Comparison of ENCODE assay signal across 8 mouse cellular contexts in genomic region chr10:100588932-100589388, GRCm38 (mm10). TPM values are rescaled to one million over a fixed set of nuclear protein-coding genes. Genes with fewer than 3 reads are reported as not detected.
DNase-seq lines count a peak whose midpoint lies in the region; ATAC-seq lines count a peak whose summit lies in the region.

No protein-coding gene starts in this region.

- H3K27me3 ChIP-seq in intestine, embryonic 14.5 days (replicated peaks; ENCODE audit: control insufficient read depth, insufficient read depth, low read length), result no peaks in the 10 kb centered on the region

- H3K4me1 ChIP-seq in intestine, embryonic 14.5 days (replicated peaks; ENCODE audit: control insufficient read depth, insufficient read depth, low read length), result no peaks in the 10 kb centered on the region

- H3K4me2 ChIP-seq in intestine, embryonic 14.5 days (ENCODE audit: low read length), result peak overlapping the region; percentile 72

- peak overlapping the region; percentile 62 for H3K9ac ChIP-seq in intestine, embryonic 14.5 days (ENCODE audit: low read length)

- WGBS in intestine, embryonic 14.5 days, result under 1% methylated on average over 31 of the region's 31 CpGs

- peak; percentile 92 for DNase-seq in adrenal gland, adult 2 months
- peak; percentile 94 for DNase-seq in embryo, embryonic 11 days
- DNase-seq in gastrocnemius, postnatal 25 days, result peak; percentile 82
- DNase-seq in intestine, embryonic 14.5 days (ENCODE audit: low spot score), result peak; percentile 92
- DNase-seq in left cerebral cortex, postnatal 10 days (ENCODE audit: extremely low spot score in 1 of 2, low spot score in 2 of 2), result peak; percentile 90 to 93
- peak; percentile 96 to 97 for DNase-seq in right cerebral cortex, postnatal 10 days (ENCODE audit: low spot score in 2 of 2)
- peak; percentile 91 for DNase-seq in urinary bladder, postnatal 14 days (ENCODE audit: low spot score)

- H3K4me3 ChIP-seq in intestine, embryonic 14.5 days (ENCODE audit: low read depth, low read length), result peak overlapping the region; percentile 72

- no peaks in the 10 kb centered on the region for H3K9me3 ChIP-seq in intestine, embryonic 14.5 days (ENCODE audit: control insufficient read depth, low read length)

- peak; percentile 99 for ATAC-seq in intestine, embryonic 14.5 days (replicated peaks; ENCODE audit: low FRiP score, low TSS enrichment, low read depth)
- peak; percentile 99 for ATAC-seq in megakaryocyte progenitor cell, adult 5-6 weeks (replicated peaks; ENCODE audit: poor library complexity)

- no peak overlapping the region for H3K27ac ChIP-seq in intestine, embryonic 14.5 days (ENCODE audit: low read depth)

- no peaks in the 10 kb centered on the region for H3K36me3 ChIP-seq in intestine, embryonic 14.5 days (ENCODE audit: control insufficient read depth, insufficient read depth, low read length)

- intact Hi-C loops in left cerebral cortex, postnatal 10 days (cut with DNase I), result no loop called here

RNA-seq across cellular contexts. Expression of gene 4930430F08Rik, which starts 1.3 kb away (rescaled TPM):
- total RNA-seq in adrenal gland, adult 2 months (2021), result 10 to 100 TPM; 10.3 to 16.4 TPM
- 14.5 and 15.4 TPM in 2 replicates for polyA plus RNA-seq in adrenal gland, adult 2 months (2012; rRNA removed)
- 1 to 10 TPM; 5.4 to 7.7 TPM for total RNA-seq in gastrocnemius, postnatal 25 days (2021)
- polyA plus RNA-seq in intestine, embryonic 14.5 days (2014; fragmentation: Nextera tagmentation; extraction: Ambion mirVana), result 7.7 and 9.9 TPM in 2 replicates
- total RNA-seq in left cerebral cortex, postnatal 10 days (2021), result 10 to 100 TPM; 22.2 to 25.2 TPM
- total RNA-seq in megakaryocyte progenitor cell, adult 5-6 weeks (2015), result 11.4 and 13.3 TPM in 2 replicates
- total RNA-seq in megakaryocyte progenitor cell, adult 5-6 weeks (2017), result 11.6 and 12.2 TPM in 2 replicates

RNA-seq across cellular contexts. Expression of gene 1700017N19Rik, which starts 1.3 kb away (rescaled TPM):
- not detected for total RNA-seq in adrenal gland, adult 2 months (2021)
- not detected in 2 replicates for polyA plus RNA-seq in adrenal gland, adult 2 months (2012; rRNA removed)
- total RNA-seq in gastrocnemius, postnatal 25 days (2021), result not detected
- not detected in 2 replicates for polyA plus RNA-seq in intestine, embryonic 14.5 days (2014; fragmentation: Nextera tagmentation; extraction: Ambion mirVana)
- not detected for total RNA-seq in left cerebral cortex, postnatal 10 days (2021)
- total RNA-seq in megakaryocyte progenitor cell, adult 5-6 weeks (2015), result not detected in 2 replicates
- total RNA-seq in megakaryocyte progenitor cell, adult 5-6 weeks (2017), result not detected in 2 replicates
